Mouse (Mus musculus) testis, postnatal 14 days (tissue): ENCODE measurements around the gene Lef1.

Source experiments
- DNase-seq: peaks from one replicate; pipeline ENCODE4 v3.0.0; 2021; ENCODE audit warnings: low spot score

Gene Lef1

DNA sequence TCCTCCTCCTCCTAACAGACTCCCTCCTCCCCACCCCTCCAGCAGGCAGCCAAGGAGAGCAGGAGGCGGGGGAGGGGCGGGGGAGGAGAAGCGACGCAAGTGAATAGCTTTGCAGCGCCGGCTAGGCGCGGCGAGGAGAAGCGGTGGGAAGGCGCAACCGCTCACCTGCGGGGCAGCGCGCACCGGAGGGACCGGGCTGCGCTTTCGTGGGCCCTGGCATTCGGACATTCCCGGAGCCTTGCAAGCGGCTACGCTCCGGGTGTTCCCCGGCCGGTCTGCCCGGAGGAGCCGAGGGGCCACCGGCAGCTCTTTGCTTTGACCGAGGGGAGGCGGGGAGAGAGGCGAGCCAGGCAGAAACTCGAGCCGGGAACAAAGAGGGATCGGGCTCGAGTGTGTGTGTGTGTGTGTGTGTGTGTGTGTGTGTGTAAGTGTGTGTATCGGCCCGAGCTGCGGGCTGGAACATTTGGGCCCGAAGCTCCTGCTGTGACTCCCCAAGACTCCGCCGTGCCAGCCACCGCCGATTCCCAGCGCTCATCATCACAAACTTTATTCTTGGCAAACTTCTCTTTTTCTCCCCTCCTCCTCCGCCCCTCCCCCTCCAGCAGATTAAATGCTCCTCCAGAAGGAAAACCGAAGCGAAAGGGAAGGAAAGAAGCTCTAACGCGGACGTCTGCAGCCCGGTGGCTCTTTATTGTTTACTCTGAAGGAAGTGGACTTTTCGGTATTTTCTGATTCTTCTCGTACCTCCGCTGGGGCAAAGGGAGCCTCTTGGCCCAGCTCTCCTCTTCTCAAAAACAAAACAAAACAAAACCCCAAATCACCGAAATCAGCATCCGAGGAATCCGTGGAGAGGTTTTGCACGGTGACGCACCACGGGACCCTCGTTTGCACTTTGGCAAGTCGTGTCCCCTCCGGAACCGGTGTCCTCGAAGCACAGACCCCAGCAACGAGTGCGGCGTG, at the start of gene Lef1:
Gene Lef1 (plus strand): TSS at position 281 of the 960 bp plus-strand sequence.
- DNase-seq, result peak; percentile 21

DNA sequence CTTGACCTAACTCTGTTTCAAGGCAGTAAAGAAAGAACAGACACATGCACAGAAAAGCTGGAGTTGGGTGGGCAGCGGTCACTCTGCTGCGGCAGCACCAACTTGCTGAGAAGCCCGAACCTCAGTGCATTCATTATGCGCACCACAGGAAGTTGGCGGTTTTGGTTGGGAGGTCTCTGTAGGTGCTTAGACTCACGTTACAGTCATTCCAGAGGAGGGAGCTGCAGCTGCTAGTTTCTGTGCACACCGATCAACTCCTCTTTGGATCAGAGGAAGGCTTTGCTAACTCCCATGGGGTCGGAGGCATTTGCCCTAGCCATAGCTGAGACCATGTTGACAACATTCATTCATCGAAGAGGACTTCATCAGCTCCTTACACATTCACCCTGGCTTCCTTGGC, 45.3 kb upstream of the Lef1 start:
- DNase-seq, result no peak

DNA sequence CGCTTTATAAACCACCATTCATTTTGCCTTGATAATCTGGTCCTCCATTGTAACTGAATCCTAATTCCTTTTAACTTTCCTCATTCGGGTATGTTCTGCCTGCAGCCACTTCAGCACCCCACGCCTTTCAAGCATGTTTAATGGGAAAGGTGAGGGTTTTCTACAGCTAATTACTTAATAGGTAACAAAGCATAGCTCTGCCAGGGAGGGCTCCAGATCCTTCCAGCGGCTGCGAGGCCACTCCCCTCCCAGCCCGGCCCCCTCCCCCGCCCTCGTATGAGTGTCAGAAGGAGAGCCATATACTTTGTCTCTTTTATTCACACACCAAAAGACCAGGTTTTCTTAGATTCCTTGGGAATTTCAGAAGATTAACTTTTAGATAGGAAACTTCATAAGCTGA, 44.1 kb upstream of the Lef1 start:
- no peak for DNase-seq

- DNase-seq, result no peak
These were observed 42.3 kb upstream of the Lef1 start for GRCm38 (mm10) chr3:131068000-131068399.

- no peak for DNase-seq
These were observed 40.1 kb upstream of the Lef1 start for GRCm38 (mm10) chr3:131070210-131070609.

DNA sequence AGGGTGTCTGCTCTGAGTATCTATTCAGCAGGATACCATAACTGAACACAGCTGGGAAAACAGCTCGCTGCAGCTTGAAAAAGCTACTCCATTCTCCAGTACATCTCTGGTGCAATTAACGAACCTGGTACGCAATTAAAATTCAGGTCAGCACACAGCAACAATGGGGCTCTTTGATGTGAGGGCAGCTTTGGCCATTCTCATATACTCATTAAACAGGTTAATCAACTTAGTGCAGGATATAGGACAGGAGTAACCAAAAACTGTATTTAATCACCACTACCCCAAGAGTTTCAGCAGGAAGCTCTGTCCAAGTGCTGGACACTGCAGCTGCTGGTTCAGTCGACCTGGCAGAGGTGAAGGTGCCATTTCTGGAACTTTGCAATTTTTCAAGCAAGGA, 37.6 kb upstream of the Lef1 start:
- no peak for DNase-seq

DNA sequence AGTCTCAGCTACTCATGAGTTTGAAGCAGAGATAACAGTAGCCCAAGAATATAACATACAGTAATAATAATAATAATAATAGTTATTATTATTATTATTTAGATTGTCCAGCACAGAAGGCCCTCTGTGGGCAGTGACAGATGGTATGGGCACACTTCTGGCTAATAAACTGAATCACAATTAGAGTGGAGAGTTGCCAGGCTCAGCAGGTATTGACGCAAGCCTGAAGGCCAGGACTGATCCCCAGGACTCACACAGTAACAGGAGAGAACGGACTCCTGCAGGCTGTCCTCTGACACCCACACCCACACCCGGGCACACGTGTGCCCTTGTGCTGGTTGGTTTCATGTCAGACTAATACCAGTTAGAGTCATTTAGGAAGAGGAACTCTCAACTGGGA, 36.3 kb upstream of the Lef1 start:
- DNase-seq, result no peak

- no peak for DNase-seq
These were observed 32.1 kb upstream of the Lef1 start for GRCm38 (mm10) chr3:131078041-131078621.

DNA sequence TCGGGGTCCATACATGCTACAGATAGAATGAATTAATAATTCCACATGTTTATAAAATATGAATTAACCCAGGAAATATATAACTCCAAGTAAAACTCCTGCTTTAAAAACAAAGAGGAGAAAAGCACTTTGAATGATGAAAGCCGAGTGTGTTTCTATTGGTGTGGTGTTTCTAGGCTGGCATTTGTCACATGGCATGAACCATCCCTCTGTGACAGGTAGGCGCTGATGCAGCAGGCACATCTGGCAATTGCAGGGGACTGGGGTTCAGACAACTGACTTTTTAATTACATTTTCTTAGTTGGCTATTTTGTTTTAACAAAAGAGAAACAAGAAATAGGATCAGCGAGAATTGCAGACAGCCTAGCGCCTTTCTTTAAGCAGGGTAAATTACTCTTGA, 31.6 kb upstream of the Lef1 start:
- no peak for DNase-seq

DNA sequence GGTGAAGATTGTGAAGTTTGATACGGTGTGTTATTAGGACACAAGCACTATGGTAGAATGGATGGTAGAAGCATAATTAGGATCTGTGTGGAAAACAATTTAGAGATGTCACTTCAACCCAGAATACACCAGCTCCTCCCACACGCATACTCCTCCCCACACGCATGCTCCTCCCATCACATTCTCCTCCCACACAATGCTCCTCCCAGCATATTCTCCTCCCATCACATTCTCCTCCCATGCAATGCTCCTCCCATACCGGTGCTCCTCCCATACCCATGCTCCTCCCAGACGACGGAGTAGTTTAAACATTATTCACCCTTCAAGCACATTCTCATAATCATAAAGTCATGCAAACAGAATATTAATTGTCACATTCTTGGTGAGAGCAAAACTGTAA, 26.5 kb upstream of the Lef1 start:
- peak; percentile 47 for DNase-seq

GRCm38 (mm10) chr3:131084718-131085561, 25.3 kb upstream of the Lef1 start:
- DNase-seq, result no peak

DNA sequence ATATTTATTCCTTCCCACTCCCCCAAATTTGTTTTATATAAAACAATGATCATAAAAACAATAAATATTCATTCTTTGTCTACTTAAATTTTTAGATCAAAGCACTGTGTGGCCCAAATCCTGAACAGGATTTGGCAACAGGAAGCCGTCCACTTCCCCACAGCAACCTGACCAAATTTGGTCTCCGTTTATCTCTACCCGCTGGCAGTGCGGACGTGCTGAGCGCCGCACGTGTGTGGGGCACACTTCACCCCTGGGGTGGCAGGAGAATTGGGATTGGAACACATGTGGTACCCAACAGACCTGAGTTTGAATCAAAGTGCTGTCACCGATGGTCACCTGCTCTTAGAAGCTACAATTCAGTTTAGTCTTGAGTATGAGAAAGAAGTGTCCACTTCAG, 24.3 kb upstream of the Lef1 start:
- DNase-seq, result no peak

GRCm38 (mm10) chr3:131089721-131090120, 20.6 kb upstream of the Lef1 start:
- DNase-seq, result no peak

GRCm38 (mm10) chr3:131092113-131092512, 18.2 kb upstream of the Lef1 start:
- DNase-seq, result no peak

DNA sequence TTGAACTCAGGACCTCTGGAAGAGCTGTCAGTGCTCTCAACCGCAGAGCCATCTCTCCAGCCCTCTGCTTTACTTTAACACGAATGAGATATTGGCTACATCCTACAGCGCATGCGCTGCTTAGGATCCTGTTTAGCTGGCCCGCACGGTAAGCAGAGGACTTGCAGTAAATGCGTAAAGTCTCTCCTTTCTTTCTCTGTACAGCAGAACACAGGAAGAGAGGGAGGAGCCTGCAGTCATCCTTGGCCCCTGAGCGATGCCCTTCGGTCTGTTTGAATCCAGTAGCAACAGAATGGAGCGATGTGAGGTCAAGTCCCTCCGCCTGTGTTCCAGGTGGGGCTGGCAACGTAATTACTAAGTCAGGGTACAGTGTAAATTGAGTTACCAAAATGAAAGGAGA, 16.5 kb upstream of the Lef1 start:
- DNase-seq, result no peak

DNA sequence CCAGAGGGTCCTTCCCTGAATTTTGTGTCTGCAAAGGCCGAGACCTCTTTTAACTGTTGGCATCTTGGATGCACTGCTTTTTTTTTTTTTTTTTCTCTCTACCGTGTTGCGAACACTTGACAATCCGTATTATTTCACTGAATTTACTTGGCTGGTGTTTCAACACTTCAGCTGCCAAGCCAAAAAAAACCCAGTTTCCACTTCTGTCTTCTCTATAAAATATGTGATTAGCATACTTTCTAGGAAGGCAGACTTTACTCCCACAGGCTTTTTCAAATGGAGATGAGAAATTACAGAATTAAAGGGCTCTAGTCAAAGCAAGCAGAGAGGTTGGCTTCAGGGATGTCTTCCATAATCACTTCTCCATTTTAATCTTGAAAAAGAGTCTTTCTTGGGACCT, 14.2 kb upstream of the Lef1 start:
- no peak for DNase-seq

GRCm38 (mm10) chr3:131102191-131102774, 8.0 kb upstream of the Lef1 start:
- no peak for DNase-seq

- no peak for DNase-seq
These were observed 4.9 kb upstream of the Lef1 start for GRCm38 (mm10) chr3:131105362-131105761.

GRCm38 (mm10) chr3:131105940-131106401, 4.3 kb upstream of the Lef1 start:
- peak; percentile 55 for DNase-seq

- DNase-seq, result no peak
These were observed 3.6 kb upstream of the Lef1 start for GRCm38 (mm10) chr3:131106451-131107291.
